Mouse (Mus musculus) stomach, postnatal 0 days (tissue): Measurements from ENCODE around the gene Gsn.

Source experiments
- CTCF ChIP-seq: IDR thresholded peaks from 2 replicates; pipeline ENCODE4 v1.5.1; 2016; ENCODE audit warnings: antibody characterized with exemption, low read depth, mild to moderate bottlenecking, moderate library complexity
- EP300 ChIP-seq: optimal IDR thresholded peaks from 2 replicates; pipeline ENCODE3; 2016; ENCODE audit warnings: antibody characterized with exemption

- TF ChIP-seq CTCF (no peak; the same call in 1 of the 2 replicates), EP300 (no peak)
Observed at GRCm38 (mm10) chr2:35282214-35282613, 26.0 kb downstream of the Gsn start.
